Mouse (Mus musculus): Measurements from ENCODE around the gene Rab5c. TPM values are rescaled to one million over a fixed set of nuclear protein-coding genes. Genes with fewer than 3 reads are reported as not detected.
A peak's percentile ranks its signal among the peaks of the same experiment; 100 is the strongest.

Rab5c gene
- total RNA-seq, 2 experiments from 2014 or later, result 136 to 167 TPM

DNA sequence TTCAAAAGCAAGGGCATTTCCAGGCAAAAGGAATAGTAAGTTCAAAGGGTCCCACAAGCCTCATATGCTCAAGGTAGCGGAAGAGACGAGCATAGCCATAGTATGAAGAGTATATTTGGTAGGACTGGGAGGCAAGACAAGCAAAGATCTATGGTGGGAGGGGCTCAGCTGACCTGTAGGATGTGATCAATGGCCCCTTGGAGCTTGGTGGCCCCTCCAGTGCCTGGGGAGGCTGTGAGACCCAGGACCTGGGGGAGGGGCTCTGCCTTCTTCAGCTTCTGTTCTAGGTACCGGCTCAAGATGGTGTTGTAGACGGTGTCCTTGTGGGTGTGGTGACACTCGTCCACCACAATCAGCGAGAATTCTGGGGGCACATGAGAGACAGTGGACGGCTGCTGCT lies 35.1 kb downstream of the Rab5c start:
- peak; percentile 8; the same call in 1 of the 2 replicates for ATAC-seq (ENCODE audit: poor library complexity, severe bottlenecking)

DNA sequence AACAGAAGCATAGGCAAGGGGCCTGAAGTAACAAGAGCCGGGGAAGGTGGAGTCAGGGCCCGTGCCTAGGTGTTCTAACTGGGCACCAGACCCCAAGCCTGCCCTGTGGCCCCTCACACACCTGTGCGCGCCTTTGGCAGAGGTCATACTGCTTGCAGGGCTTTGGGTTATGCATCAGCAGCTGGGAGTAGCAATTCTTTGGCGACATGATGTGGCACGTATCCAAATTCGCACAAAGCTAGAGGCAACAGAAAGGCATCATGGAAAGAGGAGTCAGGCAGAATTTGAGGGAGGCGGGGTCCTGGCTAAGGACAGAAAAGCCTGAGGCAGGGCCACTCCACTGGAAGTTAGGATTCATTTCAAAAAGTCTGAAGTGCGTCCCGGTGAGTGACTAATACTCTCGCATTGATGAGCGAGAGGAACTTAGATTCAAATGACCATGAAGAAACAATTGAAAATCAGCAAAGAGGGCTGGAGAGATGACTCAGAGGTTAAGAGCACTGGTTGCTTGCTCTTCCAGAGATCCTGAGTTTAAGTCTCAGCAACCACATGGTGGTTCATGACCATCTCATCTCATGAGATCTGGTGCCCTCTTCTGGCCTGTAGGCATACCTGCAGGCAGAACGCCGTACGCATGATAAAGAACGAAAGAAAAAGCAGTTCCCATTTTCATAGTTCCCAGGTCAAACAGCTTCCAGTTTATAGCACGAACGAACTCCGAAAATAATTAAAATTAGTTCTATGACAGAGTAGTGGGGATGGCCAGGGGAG lies 35.7 kb downstream of the Rab5c start:
- ATAC-seq (ENCODE audit: poor library complexity, severe bottlenecking), result peak; percentile 66

DNA sequence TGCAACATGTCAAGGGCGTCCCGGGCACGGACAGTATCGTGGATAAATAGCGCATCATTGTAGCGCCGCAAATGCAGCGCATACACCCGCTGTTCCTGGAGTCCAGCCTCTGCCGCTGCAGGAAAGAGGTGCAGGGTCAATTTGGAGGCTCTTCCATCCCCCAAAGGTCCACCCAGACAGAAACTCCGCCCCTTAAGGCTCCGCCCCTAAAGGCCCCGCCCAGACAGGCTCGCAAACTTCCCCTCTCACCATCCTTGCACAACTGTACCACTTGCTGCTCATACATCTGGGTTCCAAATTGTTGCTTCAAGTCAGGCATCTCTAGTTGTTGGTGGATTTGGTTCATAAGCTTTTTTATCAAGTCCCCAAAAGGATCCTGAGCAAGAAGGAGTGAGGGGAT lies 36.7 kb downstream of the Rab5c start:
- ATAC-seq (ENCODE audit: poor library complexity, severe bottlenecking), result peak; percentile 79

DNA sequence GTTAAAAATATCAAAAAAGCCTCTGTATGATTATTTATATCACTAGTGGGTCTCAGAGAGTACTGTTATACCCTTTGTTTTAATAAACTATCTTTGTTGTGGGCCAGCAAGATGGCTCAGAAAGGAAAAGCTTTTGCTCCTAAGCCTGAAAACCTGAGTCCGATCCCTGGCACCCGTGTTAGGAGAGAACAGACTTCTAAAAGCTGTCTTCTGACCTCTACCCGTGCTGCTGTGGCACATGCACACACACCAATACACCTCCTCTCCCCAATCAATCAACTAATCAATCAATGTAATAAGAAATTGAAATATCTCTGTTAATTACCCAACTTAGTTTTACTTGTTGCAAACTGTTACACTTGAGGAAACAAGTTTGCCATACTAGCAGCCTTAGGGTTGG lies 37.3 kb downstream of the Rab5c start:
- ATAC-seq (ENCODE audit: poor library complexity, severe bottlenecking), result no peak

DNA sequence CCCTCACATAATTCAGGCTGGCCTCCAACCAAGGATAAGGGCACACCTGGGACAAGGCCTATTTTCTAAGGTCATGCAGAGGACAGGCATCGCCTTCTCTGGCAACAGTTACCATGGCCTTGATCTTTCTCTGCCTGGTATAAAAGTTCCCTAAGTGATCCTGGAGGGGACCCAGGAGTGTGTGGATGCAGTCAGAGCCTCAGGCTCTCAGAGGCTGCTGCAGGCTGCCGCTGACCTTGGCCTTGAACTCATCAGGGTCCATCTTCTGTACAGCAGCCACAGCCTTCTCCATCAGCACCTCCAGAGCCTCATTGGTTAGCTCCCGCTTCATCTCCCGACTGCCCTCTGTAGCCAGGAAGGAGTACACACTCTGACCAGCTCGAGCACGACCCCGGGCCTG lies 40.1 kb downstream of the Rab5c start:
- no peak for ATAC-seq (ENCODE audit: poor library complexity, severe bottlenecking)

DNA sequence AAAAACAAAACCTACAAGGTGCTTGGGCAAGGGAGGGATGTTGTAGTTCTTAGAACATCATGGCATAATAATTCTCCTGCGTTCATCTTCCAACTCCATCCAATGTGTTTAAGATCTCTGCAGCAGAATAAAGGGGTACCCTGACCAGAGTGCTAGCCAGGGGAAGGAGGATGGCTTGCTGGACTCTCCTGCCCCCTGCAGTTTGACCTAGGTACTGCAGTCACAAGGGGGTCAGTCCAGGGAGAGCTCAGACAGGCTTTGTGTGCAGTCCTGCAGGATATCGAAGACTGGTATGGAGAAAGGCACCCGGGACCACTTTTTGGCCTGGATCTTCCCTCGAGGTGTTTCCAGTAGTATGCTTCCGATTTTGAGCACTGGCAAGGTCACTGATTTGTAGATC lies 43.1 kb downstream of the Rab5c start:
- ATAC-seq (ENCODE audit: poor library complexity, severe bottlenecking), result peak; percentile 82

DNA sequence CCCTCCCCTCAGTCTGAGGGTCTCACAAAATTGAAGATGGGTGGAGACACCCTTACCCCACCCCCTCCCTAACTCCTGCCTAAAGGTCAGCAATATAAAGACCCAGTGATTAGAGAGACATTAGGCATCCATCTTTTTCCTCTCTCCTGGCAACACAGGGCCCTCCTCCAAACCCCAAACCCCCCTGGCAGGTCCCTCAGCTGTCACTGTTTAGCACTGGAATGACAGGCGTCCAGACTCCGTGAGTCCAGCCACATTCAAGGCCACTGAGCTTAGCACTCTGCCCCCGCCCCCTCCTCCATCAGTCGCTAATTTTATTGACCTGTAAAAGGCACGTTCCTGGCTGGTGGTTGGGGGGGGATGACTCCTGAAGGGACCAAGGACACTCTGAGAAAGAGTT lies 44.9 kb downstream of the Rab5c start:
- no peak for ATAC-seq (ENCODE audit: poor library complexity, severe bottlenecking)

DNA sequence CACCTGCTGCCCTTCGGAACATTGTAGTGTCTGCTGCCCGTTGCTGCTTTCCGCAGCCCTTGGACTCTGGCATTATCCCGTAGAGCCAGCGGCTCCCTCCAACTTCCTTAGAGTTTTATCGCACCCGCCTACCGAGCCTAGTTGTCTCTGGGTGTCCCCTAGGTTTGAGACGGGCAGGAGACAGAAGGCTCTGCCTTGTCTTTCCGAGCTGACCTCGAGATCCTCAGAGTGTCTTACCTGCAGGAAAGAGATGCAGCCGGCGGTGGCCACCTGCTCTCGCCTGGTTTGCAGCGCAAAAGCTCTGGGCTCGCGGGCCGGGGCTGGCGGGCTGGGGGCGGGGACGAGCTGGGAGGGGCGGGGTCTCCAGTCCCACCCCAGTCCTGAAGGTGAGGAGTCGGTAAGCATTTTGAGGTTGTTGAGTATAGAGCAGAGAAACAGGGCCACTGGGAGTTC lies 45.8 kb downstream of the Rab5c start, which contains the start of gene Zfp385c:
Gene Zfp385c (minus strand): TSS at position 292 of the 453 bp plus-strand sequence.
- 0 out of 2 replicates have a peak, but pooled peaks have one; percentile 45 for ATAC-seq (ENCODE audit: poor library complexity, severe bottlenecking)

DNA sequence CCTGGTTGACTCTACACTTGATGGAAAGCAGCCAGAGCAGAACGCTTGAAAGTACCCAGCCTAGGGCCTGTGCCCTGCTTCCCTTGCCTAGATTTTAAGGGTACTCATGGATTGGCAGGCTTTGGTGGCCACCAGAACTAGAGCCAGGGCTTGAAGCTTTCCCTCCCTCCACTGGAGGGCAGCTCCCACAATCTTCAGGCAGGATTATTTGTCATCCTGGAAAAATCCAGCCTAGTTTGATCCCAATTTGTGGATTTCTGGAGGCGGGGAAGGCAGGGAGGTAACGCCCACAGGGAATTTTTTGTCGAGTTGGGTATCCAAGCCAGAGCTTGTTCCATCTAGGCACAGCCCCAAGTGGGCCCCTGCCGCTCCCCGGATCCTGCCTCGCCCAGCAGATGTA lies 47.6 kb downstream of the Rab5c start:
- no peak for ATAC-seq (ENCODE audit: poor library complexity, severe bottlenecking)

DNA sequence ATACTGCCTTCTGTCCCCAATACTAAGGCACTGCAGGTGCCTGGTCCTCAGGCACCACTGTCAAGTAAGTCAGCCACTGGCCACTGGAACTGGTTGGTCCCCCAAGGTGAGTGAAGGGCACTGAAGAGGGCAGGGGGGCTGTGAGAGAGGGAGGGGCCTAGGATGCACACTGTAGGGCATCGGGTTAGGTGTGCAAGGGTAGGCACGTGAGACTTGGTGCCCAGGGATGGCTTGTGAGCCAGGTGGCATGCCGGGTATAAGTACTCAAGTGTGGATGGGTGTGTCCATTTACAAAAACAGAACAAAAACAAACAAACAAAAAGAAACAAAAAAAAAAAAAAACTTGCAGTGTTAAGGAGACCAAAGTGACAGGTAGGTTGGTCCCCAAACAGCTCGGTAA lies 49.6 kb downstream of the Rab5c start:
- no peak for ATAC-seq (ENCODE audit: poor library complexity, severe bottlenecking)

DNA sequence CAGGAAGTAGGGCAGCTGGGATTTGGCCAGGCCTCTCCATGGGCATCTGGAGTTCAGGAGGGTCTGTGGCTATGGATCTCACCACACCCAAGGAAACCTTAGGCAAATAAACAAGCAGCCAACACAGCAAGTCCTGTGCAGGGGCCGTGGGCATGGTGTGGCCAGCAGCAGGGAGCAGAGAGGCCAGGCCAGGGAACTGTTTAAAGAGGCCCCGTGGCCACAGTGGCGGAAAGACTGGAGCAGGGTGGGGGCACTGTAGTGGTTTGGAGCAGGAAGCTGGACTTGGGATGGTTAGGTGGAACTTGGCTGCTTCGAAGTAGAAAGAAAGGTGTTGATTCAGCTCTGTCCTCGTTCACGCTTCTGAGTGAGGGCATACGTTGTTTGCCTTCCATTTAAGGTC lies 50.8 kb downstream of the Rab5c start:
- ATAC-seq (ENCODE audit: poor library complexity, severe bottlenecking), result no peak

DNA sequence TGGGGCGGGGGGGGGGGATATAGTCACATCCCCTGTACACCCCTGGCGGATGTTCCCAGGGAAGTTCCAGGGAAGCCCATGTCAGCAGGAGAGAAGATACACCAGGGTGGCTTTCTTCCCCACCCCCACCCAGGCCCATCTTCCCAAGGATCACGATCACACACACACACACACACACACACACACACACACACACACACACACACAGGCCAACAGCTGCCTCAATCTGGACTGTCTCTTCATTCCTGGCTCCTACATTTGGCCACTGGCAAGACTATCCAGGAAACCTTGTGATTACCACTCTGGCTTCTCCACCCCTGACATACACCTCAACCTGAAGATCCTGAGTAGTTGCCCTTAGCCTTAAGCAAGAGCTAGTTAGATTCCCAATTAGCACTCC lies 52.6 kb downstream of the Rab5c start:
- ATAC-seq (ENCODE audit: poor library complexity, severe bottlenecking), result no peak

DNA sequence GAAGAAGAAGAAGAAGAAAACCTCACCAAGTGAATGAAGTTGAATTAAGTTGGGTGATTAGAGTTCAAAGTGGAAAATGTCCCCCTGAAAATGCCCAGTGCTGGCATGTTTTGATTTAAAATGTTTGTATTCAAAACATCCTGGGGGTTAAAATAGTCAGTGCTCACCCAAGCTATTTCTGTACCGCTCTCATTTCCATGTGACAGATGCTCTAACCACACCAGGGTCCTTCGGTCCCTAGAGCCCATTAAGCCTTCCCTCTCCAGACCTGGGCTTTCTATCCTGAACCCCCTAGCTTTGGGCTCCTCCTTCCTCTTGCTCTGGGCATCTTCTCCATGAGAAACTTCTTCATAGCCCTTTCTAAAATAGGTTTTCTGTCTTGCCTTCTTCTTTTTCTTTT lies 53.9 kb downstream of the Rab5c start:
- no peak for ATAC-seq (ENCODE audit: poor library complexity, severe bottlenecking)

DNA sequence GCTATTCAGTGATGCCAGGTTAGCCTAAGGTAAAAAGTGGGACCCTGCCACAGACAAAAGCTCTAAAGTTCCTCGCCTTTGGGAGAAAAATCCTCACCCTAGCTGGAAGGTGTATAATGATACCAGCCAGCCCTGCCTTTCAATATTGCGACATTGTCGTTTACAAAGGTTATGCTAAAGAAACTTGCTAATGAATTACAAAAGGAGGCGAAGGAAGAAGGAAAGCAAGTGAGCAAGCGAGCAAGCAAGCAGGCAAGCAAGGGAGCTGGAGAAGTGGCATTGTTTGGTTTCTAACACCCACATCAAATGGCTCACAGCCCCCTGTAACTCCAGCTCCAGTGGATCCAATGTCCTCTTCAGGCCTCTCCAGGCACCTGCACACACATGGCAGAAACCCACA lies 55.5 kb downstream of the Rab5c start:
- ATAC-seq (ENCODE audit: poor library complexity, severe bottlenecking), result no peak

DNA sequence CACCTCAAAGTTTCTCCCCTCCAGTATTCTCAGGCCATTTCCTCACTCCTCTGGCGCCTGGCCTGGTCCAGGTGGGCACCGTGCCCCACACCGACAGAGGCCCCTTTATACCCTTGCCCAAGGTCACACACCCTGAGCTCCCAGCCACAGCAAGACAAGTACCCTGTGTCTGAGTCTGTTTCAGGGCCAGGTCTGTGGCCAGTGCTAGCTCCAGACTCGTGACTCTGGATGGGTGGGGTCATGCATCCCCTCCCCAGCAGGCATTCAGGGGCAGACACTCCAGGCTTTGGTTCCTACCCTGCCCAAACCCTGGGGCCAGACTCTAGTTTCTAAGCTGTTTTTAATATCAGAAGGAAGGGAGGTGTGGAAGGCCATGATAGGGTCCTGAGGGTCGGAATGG lies 56.2 kb downstream of the Rab5c start:
- ATAC-seq (ENCODE audit: poor library complexity, severe bottlenecking), result no peak

DNA sequence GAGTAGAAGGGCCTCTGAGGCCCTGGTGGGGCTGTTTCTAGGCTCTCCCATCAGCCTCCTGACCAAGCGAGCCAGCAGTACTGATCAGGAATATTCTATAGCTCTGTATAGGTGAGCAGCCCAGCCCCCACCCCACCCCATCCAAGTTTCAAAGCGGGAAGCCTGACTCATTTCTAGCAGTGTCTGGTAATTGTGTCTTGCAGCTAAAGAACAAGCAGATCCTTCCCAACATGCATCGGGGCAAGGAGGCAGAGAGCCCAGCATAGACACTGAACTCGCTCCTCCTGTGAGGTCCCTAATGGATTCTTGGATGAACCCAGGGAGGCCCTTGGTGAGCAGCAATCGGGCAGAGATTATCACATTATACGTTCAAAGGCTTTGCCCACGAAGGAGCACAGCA lies 60.2 kb downstream of the Rab5c start:
- no peak for ATAC-seq (ENCODE audit: poor library complexity, severe bottlenecking)

DNA sequence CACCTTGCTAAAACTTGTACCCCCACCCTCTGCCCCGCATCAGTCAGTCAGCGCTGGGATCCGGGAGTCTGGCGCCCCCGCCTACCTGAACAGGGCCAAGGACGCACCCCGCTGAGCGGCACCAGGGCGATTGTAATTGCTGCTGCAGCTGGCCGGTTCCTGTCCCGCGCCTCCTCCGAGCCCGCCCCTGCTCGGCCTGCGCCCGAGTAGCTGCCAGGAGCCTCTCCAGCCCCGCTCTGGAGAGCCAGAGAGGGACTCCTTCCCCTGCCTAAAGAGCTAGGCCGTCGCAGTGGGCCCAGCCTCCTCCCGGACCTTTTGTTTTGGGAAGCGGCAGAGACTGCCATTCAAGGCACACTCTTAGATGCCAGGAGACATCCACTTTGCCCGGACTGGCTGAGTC lies 64.8 kb downstream of the Rab5c start:
- no peak for ATAC-seq (ENCODE audit: poor library complexity, severe bottlenecking)

DNA sequence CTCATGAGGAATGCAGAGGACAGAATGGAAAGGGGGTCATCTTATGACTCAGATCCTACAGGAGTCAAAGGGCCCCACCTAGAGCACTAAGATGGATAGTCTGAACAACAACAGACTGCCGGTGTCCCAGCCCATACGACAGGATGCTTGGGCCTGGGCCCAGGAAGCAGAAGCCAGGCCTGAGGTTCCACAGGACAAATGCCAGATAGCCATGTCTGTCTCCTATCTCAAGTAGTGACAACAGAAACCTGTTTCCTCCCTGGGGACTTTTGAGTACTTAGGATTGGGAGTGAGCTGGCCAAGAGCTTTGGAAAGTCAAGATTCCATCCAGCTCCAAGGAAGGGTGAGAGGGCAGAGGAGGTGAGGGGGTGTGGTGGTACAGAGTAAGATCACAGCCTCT lies 66.1 kb downstream of the Rab5c start:
- no peak for ATAC-seq (ENCODE audit: poor library complexity, severe bottlenecking)

DNA sequence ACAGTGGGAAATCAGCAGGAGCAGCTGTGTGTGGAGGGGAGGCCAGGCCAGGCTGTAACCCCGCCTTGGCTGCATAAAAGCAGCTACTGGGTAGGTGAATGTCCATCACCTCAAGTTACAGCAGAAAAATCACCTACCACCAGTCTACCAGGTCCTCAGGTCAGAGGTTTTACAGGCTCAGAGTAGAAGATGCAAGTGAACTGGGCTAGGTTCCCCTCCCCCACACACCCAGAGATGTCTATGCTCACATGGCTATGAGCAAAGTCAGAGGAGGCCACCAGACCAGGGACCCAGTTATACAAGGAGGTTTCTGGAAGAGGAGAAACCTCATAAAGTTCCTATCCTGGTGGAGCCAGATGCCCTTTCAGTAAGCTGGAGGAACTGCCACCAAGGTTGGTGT lies 67.0 kb downstream of the Rab5c start:
- no peak for ATAC-seq (ENCODE audit: poor library complexity, severe bottlenecking)
